Mouse (Mus musculus) cerebellum, adult 11 months (tissue): Measurements from ENCODE around the gene Gm1673.

ENCODE experiments used
- DNase-seq: peaks from one replicate; pipeline ENCODE4 v3.0.0; 2022

Gene Gm1673

DNA sequence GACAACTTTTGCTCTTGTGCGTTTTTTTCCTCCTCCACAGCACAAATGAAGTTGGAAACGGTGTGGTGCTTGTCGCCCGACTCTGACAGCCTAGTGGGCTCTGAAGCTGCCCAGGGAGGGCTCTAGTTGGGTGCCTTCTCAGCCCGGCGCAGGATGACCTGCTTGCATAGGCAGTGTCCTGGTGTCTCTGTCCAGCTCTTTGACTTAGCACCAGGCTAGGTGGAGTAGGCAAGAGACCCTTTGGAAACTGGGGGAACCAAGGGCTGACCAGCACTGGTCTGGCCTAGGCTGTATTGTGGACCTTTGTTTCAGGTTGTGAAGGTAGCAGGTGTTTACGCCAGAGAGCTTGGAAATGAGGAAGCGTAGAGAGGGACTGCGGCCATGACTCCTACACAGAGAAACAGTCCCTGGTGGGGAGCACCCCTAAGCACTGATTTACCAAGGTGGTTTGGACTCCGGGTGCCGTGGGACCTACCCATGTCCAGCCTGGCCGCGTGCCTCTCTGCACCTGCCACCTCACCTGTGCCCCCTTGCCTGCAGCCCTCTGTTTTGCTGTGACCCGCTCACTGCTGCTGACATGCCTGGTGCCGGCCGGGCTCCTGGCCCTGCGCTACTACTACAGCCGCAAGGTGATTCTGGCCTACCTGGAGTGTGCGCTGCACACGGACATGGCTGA is 14.7 kb downstream of the Gm1673 start:
- DNase-seq = peak; percentile 31

DNA sequence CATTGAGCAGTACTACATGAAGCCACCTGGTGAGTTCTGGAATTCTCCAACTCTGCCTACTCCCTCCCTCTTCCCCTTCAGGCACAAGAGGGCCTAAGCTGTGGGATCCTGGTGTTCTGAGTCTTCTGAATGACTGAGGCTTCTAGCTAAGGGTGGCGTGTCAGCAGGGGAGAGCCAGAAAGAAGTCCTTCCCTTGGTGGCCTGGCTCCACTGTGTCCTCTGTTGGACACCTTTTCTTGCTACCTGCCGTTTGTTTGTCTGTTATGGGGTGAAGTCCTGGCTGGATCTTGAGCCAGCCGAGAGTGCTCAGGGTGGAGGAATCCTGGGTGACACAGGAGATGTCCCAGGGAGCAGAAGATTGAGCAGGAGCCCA is 15.3 kb downstream of the Gm1673 start:
- DNase-seq = no peak

DNA sequence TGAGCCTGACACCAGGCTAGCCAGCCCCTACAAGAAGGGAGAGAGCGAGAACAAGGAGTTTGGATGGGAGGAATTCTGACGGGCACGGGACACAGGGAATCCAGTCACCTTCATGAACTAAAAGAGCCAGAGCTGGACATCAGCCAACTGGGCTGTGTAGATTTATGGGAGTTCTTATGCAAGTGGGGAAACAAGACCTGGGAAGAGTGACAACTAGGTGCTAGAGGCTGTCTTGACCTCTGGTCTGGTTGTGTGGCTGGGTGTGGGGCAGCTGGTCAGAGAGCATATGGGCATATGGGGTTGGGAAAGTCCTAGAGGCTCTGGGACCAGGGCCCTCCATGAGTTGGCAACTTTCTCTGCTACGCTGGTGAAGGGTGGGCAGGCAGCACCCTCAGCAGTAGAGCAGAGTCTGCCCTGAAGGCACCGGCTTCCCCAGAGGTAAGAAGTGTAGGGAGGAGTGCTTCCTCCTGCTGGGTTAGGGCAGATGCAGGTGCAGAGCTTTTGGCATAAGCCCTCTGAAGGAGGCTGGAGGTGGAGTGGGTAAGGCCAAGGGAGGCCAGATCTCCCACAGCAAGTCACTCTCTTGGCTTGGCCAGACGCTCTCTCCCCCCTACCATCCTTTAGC is 16.3 kb downstream of the Gm1673 start:
- DNase-seq = peak; percentile 26

DNA sequence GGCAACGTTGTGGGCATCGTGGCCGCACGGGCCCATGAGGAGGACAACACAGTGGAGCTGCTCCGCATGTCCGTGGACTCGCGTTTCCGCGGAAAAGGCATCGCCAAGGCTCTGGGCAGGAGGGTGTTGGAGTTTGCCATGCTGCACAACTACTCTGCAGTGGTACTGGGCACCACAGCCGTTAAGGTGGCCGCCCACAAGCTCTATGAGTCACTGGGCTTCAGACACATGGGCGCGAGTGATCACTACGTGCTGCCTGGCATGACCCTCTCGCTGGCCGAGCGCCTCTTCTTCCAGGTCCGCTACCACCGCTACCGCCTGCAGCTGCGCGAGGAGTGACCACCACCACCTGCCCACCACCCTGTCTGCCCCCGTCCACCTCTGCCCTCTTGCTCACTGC is 17.6 kb downstream of the Gm1673 start:
- no peak for DNase-seq

GRCm38 (mm10) chr5:34001401-34001800 is 18.2 kb downstream of the Gm1673 start:
- DNase-seq = no peak

GRCm38 (mm10) chr5:34002636-34003035 is 19.4 kb downstream of the Gm1673 start:
- DNase-seq = no peak

- DNase-seq = no peak
Measured at GRCm38 (mm10) chr5:34004618-34005017, 21.4 kb downstream of the Gm1673 start.

- DNase-seq = no peak
Measured at GRCm38 (mm10) chr5:34006832-34007231, 23.6 kb downstream of the Gm1673 start.

- no peak for DNase-seq
Measured at GRCm38 (mm10) chr5:34007392-34007941, 24.2 kb downstream of the Gm1673 start.

DNA sequence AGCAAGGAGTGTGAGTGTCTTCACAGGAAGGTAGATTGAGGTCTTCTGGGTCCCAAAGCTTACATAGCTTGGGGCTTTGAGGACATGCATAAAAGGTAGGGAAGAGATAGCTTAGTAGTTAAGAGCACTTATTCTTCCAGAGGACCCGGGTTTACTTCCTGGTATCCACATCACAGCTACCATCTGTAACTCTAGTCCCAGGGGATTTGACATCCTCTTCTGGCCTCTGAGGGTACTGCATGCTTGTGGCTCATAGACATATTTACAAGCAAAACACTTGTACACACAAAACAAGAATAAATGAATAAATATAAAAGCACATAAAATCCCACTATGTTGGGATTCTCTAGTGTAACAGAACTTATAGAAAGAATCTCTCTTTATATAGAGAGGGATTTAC is 31.4 kb downstream of the Gm1673 start:
- no peak for DNase-seq

DNA sequence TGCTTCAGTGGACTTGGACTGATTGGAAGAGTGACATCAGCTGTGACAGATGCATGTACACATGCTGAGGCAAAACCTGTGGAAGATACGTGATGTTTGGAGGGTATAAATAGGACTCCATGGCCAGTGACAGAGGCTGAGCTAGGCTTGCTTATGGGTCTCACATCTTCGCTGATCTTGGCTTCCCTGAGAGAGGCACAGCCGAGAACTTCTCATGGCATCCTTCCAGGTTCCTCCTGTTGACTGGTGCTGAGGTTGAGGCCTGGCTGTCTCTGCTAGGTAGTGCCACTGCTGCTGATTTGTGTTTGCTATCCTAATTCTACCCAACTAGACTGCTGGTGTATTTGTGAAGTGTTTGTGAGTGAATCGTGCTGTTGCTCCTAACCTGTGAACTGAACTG is 35.7 kb downstream of the Gm1673 start:
- DNase-seq = no peak

- DNase-seq = no peak
Measured at GRCm38 (mm10) chr5:34030101-34030500, 46.9 kb downstream of the Gm1673 start.

DNA sequence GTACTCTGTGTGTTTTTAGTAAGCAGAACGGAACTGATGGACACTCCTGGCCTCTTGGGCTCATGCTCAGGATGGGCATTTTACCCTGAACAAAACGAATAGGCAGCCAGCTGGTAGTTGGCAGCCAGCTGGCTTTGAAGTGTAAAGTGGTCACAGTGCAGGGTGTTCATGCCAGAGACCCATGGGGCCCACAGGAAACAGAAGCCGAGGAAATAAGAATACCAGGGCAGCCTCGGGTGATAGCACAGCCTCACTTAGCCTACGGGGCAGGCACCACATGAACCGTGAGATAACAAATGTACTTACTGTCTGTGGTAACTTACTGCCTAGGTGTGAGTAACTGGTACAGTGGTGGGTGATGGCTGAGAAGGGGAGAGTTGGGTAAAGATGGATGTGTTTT is 47.8 kb downstream of the Gm1673 start:
- DNase-seq = no peak

GRCm38 (mm10) chr5:34032520-34032919 is 49.3 kb downstream of the Gm1673 start:
- DNase-seq = no peak
